Mouse (Mus musculus) MEL (cell line): ENCODE measurements around the gene Lurap1.

Experiments
- CTCF ChIP-seq, 3 experiments: IDR thresholded peaks in 2 of 3; conservative IDR thresholded peaks in 1 of 3; 2 replicates each; pipeline ENCODE4 v1.5.1; 2011 to 2012; ENCODE audit warnings: low read length in 3 of 3, low read depth in 2 of 3, mild to moderate bottlenecking in 2 of 3, improper control_type of control experiment in 1 of 3, inconsistent platforms in 1 of 3, mixed read lengths in 1 of 3, moderate library complexity in 1 of 3; ENCODE audit not compliant: control insufficient read depth in 1 of 3, insufficient read depth in 1 of 3, poor library complexity in 1 of 3, severe bottlenecking in 1 of 3
- EP300 ChIP-seq, 2 experiments: IDR thresholded peaks; 2 replicates each; pipeline ENCODE4 v1.6.1; 2011; ENCODE audit warnings: improper control_type of control experiment in 2 of 2, low read length in 2 of 2, low read depth in 1 of 2, mild to moderate bottlenecking in 1 of 2
- KAT2A ChIP-seq: conservative IDR thresholded peaks from 2 replicates; pipeline ENCODE4 v1.6.1; 2012; ENCODE audit warnings: low read depth, low read length, improper control_type of control experiment, inconsistent platforms
- MAFK ChIP-seq: IDR thresholded peaks from 2 replicates; pipeline ENCODE4 v1.6.1; 2011; ENCODE audit warnings: low read depth, mild to moderate bottlenecking, low read length, improper control_type of control experiment, borderline replicate concordance
- MYC ChIP-seq: IDR thresholded peaks from 2 replicates; pipeline ENCODE4 v1.6.1; 2011; ENCODE audit warnings: low read depth, mild to moderate bottlenecking, low read length, improper control_type of control experiment, moderate library complexity
- POLR2A ChIP-seq, 2 experiments: IDR thresholded peaks; 2 replicates each; pipeline ENCODE4 v1.6.1; 2011 to 2012; ENCODE audit warnings: low read length in 2 of 2, mild to moderate bottlenecking in 2 of 2, control low read depth in 1 of 2, improper control_type of control experiment in 1 of 2, low read depth in 1 of 2, moderate library complexity in 1 of 2; ENCODE audit not compliant: control insufficient read depth in 1 of 2, insufficient read depth in 1 of 2, poor library complexity in 1 of 2
- ZKSCAN1 ChIP-seq: IDR thresholded peaks from 2 replicates; pipeline ENCODE4 v1.6.1; 2012; ENCODE audit warnings: low read depth, mild to moderate bottlenecking, inconsistent platforms, low read length, improper control_type of control experiment, moderate library complexity
- ZMIZ1 ChIP-seq: IDR thresholded peaks from 2 replicates; pipeline ENCODE4 v1.6.1; 2012; ENCODE audit warnings: low read depth, mild to moderate bottlenecking, inconsistent platforms, low read length, improper control_type of control experiment, moderate library complexity
- ZNF384 ChIP-seq: IDR thresholded peaks from 2 replicates; pipeline ENCODE4 v1.6.1; 2012; ENCODE audit warnings: low read depth, mild to moderate bottlenecking, inconsistent platforms, low read length, improper control_type of control experiment

GRCm38 (mm10) chr4:116149812-116150155, 1.4 kb downstream of the Lurap1 start:
- TF ChIP-seq CTCF (IDR thresholded peaks at IDR 0.05 in 2 of 3, conservative IDR thresholded peaks at IDR 0.05 in 1 of 3; ENCODE audit: control insufficient read depth in 1 of 3, insufficient read depth in 1 of 3, low read depth in 2 of 3, low read length in 3 of 3, poor library complexity in 1 of 3, severe bottlenecking in 1 of 3) (no peak), ZNF384 (no peak), MAFK (no peak), EP300 (IDR thresholded peaks at IDR 0.05; ENCODE audit: low read depth in 1 of 2, low read length in 2 of 2) (no peak), KAT2A (no peak), ZMIZ1 (no peak), POLR2A (IDR thresholded peaks at IDR 0.05; ENCODE audit: control insufficient read depth in 1 of 2, insufficient read depth in 1 of 2, low read depth in 1 of 2, low read length in 2 of 2, poor library complexity in 1 of 2) (no peak), ZKSCAN1 (no peak), MYC (no peak)
